Mouse (Mus musculus) right cerebral cortex, postnatal 4 days (tissue): ENCODE data around the gene Gm7544.
"Not testable (repeated sequence)": the region's sequence is repeated elsewhere in the genome, so short reads cannot be mapped to it uniquely, and the experiment has no call there.

Source experiments
- DNase-seq: peaks from one replicate; pipeline ENCODE4 v3.0.0-alpha.2; 2022

The Gm7544 gene

DNA sequence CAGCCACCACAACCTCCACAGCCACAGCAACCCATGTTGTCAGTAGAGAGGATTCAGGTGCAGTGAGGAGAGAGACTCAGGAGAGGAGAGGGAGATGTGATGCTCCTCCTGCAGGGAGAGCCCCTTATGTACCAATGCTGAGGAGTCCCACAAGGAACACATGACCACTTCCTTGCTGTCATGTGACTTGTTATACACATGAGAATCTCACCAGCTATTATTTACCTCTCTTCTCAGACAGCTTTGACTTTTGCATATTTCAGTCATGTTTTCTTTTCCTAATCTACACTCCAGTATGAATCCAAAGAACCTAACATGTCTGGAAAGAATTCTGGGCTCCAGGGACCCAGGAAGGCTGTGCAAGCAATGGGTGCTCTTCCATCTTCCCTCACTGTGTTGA is at the start of gene Gm7544:
Gene Gm7544, minus strand, starts transcription at position 101 of the 400 bp plus-strand sequence.
- DNase-seq, result not testable (repeated sequence)

- not testable (repeated sequence) for DNase-seq
Measured at GRCm38 (mm10) chr1:83000306-83000705, 44.5 kb upstream of the Gm7544 start, which contains the start of gene Gm47959. Gene Gm47959 (plus strand): TSS chr1:83000548.

DNA sequence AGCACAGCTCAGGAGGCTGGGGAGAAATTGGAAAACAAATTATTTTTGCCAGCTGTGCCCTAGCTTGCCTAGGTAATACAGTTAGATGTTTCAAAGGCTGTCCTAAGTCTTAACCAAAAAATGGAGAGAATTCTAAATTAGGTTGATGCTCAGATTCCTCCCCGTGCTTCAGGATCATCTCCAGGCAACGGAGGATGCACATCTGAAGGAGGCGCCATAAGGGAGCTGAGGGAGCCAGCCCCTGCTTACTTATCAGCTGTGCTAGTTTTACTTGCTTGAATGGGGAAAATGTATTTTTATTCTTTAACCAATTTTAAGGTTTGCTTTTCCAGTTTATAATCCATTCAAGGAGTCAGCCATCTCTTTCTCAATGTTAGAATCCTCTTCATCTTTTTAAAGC is 38.1 kb upstream of the Gm7544 start:
- DNase-seq, result no peak

- DNase-seq, result no peak
Measured at GRCm38 (mm10) chr1:82992093-82992492, 36.3 kb upstream of the Gm7544 start.

- no peak for DNase-seq
Measured at GRCm38 (mm10) chr1:82991596-82991995, 35.8 kb upstream of the Gm7544 start.

DNA sequence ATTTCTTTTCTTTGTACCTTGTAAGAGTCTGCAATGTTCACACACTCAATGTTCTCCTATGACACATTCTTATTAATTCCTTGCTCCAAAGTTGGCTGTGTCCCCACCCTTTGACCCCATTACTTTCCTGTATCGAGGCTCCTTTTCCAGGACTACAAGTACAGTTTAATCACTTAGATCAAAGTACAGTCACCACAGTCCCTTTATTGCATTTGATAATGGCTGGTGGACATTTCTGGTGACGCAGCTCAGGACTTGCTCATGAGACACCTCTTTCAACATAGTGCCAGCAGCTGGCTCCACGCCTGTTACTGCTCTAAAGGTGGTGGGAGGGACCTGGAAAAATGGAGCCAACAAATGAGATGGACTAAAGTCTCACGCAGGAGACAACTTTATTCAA is 35.2 kb upstream of the Gm7544 start:
- DNase-seq, result no peak

GRCm38 (mm10) chr1:82987530-82988198 is 31.9 kb upstream of the Gm7544 start:
- DNase-seq, result peak; percentile 33

DNA sequence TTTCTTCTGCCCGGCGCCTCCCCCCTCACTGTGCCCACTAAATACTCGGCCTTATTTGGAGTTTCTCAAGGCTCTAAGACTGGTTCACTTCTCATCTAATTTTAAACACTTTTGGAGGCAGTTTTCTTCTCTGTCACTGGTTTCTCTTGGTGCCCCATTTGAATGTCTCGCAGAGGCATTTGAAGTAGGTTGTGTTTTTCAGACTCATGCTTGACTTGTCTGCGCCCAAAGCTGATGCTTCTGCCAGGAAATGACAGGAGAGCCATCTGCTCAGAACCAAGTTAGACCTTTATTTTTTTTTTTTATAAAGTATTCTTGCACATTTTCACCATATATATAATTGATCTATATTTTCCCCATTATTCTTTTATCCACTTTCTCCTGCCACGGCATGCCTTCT is 30.9 kb upstream of the Gm7544 start:
- DNase-seq, result no peak

DNA sequence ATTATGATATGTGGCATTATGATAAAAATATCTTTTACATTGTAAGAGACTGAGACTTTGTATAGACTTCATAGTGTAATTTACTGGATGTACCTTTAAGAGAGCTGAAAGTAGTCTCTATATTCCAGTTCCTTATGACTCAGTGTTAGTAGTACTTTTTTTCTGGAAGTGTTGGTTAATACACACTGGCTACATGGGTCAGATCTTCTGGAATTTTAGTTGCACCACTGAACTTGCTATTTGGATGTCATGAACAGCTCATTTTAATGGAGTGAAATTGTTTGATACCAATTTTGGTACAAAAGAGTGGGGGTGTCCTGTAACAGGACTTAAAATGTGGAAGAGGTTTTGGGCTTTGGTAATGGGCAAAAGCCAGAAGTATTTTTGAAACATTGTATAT is 22.0 kb upstream of the Gm7544 start:
- DNase-seq, result no peak

DNA sequence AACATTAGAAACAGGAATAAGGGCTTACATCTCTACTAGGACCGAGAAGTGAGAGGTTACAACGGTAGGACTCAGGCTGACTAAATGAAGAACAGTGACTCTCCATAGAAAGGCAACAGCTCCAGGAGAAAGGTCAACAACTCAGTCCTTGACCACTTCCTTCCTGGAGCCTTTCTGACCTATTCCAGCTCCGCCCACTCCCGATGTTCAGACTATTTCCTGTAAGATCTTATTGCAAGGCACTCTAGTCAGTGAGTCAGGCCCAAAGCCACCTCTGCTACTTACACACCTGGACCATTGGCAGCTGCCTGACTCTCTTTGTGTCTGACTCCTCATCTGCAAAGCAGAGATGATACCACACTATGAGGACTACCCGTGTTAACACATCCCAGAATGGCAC is 19.9 kb upstream of the Gm7544 start:
- DNase-seq, result no peak

DNA sequence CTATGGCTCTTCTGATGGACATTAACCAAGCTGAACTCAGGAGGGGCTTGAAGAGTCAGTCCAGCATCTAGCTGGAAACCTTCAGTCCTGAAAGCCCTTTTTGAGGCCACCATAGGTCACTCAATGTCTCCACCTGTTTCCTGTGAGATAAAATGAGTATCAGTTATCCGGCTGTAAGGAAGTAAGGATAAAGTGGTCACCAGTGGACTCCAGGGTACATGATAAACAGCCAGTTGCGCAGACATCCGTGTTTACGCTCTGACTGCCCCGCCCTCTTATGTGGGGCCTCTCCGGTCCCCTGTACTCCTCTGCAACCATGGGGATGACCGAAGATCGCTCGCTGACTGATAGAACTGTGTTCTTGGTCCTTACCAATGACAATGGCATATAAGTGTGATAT is 18.5 kb upstream of the Gm7544 start:
- DNase-seq, result no peak

DNA sequence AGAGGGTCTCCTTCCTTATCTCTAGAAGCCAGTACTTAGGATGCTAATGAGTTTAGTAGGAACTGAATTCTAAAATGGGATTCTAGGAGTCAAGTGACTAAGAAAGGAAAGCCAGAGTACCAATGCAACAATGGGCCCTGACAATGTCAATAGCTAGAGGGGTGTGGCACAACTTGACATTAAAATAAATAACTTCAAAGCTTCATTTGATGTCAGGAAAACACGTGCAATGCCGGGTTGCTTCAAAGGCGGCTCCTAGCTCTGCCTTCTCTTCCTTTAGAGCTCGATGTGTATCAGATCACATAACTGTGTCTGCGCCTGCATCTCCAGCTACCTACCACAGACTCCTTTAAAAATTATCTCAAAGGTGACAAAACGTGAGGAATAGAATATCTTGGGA is 18.1 kb upstream of the Gm7544 start:
- DNase-seq, result no peak

DNA sequence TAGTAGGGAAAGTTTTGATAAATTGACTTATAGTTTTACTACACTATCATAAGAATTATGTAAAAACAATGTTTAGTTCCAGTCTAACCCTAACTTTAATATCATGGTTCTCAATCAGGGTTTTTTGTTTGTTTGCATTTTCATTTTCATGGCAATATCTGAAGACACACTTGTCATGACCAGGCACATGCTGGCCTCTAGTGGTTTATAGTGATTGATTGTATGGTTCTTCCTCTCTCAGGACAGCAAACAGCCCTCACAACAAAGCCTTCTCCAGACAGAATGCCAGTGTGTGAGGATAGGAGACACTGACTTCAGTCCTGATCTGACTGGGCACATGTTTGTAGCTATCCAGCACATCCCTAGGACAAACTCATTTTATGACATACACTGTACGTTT is 17.4 kb upstream of the Gm7544 start:
- DNase-seq, result no peak

- no peak for DNase-seq
Measured at GRCm38 (mm10) chr1:82972046-82972445, 16.2 kb upstream of the Gm7544 start.

DNA sequence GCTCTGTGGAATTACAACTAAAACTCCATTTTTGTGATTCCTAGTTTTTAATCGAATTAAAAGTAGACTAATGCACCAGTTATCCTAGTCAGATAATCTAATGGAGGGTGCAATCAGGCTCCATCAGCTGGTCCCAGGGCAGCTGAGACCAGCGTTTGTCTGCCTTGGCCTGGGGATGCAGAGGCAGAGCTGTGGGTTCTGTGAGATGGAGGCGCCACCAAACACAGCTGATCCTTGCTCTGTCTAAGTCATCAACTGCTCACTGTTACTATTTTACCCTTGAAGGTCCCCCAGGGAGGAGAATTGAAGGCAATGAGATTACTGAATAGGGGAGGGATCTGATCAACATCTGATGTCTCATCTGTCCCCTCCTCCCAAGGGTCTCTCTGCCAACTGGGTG is 10.6 kb upstream of the Gm7544 start:
- DNase-seq, result no peak

DNA sequence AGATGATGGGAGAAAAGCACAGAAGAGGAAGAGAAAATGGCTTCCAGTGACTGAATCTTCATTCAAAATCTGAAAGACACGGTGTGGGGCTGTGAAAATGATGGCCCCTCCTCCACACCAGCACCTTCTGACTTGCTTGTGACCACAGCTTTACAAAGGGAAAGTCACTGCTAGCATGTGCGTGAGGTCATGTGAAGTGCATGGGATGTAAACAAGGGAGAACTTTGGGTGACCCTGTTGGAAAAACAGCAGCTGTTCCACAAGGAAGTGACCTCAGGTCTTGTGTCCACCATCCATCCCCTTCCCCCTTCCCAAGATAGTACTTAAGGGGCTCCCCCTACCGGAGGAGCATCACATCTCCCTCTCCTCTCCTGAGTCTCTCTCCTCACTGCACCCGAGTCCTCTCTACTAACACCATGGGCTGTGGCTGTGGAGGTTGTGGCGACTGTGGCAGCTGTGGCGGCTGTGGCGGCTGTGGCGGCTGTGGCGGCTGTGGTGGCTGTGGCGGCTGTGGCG is 4.1 kb upstream of the Gm7544 start, which contains the start of gene Gm47955:
Gene Gm47955, plus strand, starts transcription at position 417 of the 516 bp plus-strand sequence.
- DNase-seq, result no peak

- no peak for DNase-seq
Measured at GRCm38 (mm10) chr1:82948601-82949000, 7.2 kb downstream of the Gm7544 start.

DNA sequence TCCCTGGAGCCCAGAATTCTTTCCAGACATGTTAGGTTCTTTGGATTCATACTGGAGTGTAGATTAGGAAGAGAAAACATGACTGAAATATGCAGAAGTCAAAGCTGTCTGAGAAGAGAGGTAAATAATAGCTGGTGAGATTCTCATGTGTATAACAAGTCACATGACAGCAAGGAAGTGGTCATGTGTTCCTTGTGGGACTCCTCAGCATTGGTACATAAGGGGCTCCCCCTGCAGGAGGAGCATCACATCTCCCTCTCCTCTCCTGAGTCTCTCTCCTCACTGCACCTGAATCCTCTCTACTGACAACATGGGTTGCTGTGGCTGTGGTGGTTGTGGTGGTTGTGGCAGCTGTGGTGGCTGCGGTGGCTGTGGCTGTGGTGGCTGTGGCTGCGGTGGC is 9.8 kb downstream of the Gm7544 start:
- not testable (repeated sequence) for DNase-seq

DNA sequence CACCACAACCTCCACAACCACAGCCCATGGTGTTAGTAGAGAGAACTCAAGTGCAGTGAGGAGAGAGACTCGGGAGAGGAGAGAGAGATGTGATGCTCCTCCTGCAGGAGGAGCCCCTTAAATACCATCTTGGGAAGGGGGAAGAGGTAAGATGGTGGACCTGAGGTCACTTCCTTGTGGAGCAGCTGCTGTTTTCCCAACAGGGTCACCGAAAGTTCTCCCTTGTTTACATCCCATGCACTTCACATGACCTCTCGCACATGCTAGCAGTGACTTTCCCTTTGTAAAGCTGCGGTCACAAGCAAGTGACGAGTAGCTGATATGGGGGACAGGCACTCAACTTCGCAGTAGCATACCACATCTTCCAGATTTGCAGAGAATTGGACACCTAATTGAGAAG is 12.5 kb downstream of the Gm7544 start, which contains the start of gene A030003K21Rik:
Gene A030003K21Rik, minus strand, starts transcription at position 94 of the 400 bp plus-strand sequence.
- not testable (repeated sequence) for DNase-seq

DNA sequence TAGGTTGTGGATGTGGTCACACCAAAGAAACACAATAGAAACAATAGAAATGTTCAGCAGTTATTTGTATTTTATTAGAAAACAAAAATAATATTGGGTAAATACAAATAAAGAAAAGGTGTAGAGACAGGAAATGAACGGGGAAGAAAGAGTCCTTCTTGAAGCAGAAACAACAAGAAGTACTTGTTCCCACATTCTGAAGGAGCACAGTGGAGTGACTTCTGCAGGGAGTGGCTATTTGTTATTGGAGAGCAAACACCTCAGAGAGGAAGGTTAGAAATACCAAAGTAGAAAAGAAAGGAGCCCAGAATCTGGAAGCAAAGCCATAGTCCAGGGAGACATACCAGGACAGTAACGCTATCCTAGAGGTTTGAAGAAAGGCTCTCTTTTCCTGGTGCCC is 13.3 kb downstream of the Gm7544 start:
- not testable (repeated sequence) for DNase-seq

- DNase-seq, result no peak
Measured at GRCm38 (mm10) chr1:82938666-82939065, 17.1 kb downstream of the Gm7544 start.

GRCm38 (mm10) chr1:82931326-82931725 is 24.5 kb downstream of the Gm7544 start, which contains the start of gene Gm6217:
Gene Gm6217 (minus strand): TSS chr1:82931399.
- DNase-seq, result not testable (repeated sequence)

DNA sequence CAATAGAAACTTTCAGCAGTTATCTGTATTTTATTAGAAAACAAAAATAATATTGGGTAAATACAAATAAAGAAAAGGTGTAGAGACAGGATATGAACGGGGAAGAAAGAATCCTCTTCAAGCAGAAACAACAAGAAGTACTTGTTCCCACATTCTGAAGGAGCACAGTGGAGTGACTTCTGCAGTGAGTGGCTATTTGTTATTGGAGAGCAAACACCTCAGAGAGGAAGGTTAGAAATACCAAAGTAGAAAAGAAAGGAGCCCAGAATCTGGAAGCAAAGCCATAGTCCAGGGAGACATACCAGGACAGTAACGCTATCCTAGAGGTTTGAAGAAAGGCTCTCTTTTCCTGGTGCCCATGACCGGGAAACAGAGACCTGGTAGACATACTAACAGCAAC is 25.3 kb downstream of the Gm7544 start:
- not testable (repeated sequence) for DNase-seq

GRCm38 (mm10) chr1:82924650-82925049 is 31.2 kb downstream of the Gm7544 start, which contains the start of gene A030014E15Rik:
Gene A030014E15Rik (plus strand): TSS chr1:82924917.
- DNase-seq, result no peak

DNA sequence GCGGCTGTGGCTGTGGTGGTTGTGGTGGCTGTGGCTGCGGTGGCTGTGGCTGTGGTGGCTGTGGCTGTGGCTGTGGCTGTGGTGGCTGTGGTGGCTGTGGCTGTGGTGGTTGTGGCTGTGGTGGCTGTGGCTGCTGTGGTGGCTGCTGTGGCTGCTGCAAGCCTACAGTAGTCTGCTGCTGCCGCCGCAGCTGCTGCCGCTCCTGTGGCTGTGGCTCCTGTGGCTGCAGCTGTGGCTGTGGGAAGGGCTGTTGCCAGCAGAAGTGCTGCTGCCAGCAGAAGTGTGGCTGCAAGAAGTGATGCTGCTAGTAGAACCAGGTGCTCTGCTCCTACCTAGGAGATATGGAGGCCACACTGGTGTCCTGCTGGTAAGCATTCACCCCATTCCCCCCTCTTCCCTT is 42.4 kb downstream of the Gm7544 start:
- DNase-seq, result not testable (repeated sequence)
